Mouse (Mus musculus) myocyte (in vitro differentiated cells): Measurements from ENCODE around the gene Cdkn1b. TPM values are rescaled to one million over a fixed set of nuclear protein-coding genes. Genes with fewer than 3 reads are reported as not detected.

Source experiments
- H3K27me3 ChIP-seq: one replicate; pipeline ENCODE4 v1.6.1; 2011; ENCODE audit not compliant: control insufficient read depth, insufficient read depth, insufficient read length
- H3K36me3 ChIP-seq: one replicate; pipeline ENCODE4 v1.6.1; 2011; ENCODE audit not compliant: control insufficient read depth, insufficient read depth
- H3K4me2 ChIP-seq: one replicate; pipeline ENCODE4 v1.6.1; 2011; ENCODE audit warnings: low read depth, control low read depth
- H3K4me3 ChIP-seq: one replicate; pipeline ENCODE4 v1.5.1; 2011; ENCODE audit warnings: mild to moderate bottlenecking, control low read depth, moderate library complexity
- H3K79me2 ChIP-seq: one replicate; pipeline ENCODE4 v1.6.1; 2011; ENCODE audit not compliant: control insufficient read depth, insufficient read depth
- H3ac ChIP-seq: one replicate; pipeline ENCODE4 v1.6.1; 2011; ENCODE audit not compliant: control insufficient read depth, insufficient read length
- CEBPB ChIP-seq: IDR thresholded peaks from 2 replicates; pipeline ENCODE4 v1.6.1; 2011; ENCODE audit warnings: mild to moderate bottlenecking, moderate library complexity; ENCODE audit not compliant: poor library complexity, insufficient read depth, severe bottlenecking
- E2F4 ChIP-seq: IDR thresholded peaks from one replicate; pipeline ENCODE4 v1.6.1; 2011; ENCODE audit warnings: mild to moderate bottlenecking, control low read depth, moderate library complexity; ENCODE audit not compliant: insufficient read depth
- MAX ChIP-seq: IDR thresholded peaks from one replicate; pipeline ENCODE4 v1.6.1; 2011; ENCODE audit warnings: low read depth, mild to moderate bottlenecking, control low read depth
- MYOD1 ChIP-seq, 3 experiments: IDR thresholded peaks; one replicate each; pipeline ENCODE4 v1.6.1; 2011; ENCODE audit warnings: control low read depth in 2 of 3, low read depth in 2 of 3, mild to moderate bottlenecking in 2 of 3, moderate library complexity in 1 of 3; ENCODE audit not compliant: insufficient read length in 2 of 3, control insufficient read depth in 1 of 3
- MYOG ChIP-seq, 3 experiments: IDR thresholded peaks; one replicate each; pipeline ENCODE4 v1.6.1; 2011; ENCODE audit warnings: control low read depth in 2 of 3, low read depth in 2 of 3, mild to moderate bottlenecking in 2 of 3; ENCODE audit not compliant: insufficient read length in 2 of 3, control insufficient read depth in 1 of 3, insufficient read depth in 1 of 3
- POLR2A ChIP-seq: IDR thresholded peaks from one replicate; pipeline ENCODE4 v1.6.1; 2011; ENCODE audit warnings: low read depth, mild to moderate bottlenecking, control low read depth, moderate library complexity; ENCODE audit not compliant: insufficient read length
- POLR2AphosphoS2 ChIP-seq: IDR thresholded peaks from one replicate; pipeline ENCODE4 v1.6.1; 2011; ENCODE audit warnings: low read depth, control low read depth; ENCODE audit not compliant: insufficient read length
- REST ChIP-seq: IDR thresholded peaks from one replicate; pipeline ENCODE4 v1.6.1; 2011; ENCODE audit warnings: mild to moderate bottlenecking, control low read depth, moderate library complexity; ENCODE audit not compliant: insufficient read depth, insufficient read length
- SRF ChIP-seq: IDR thresholded peaks from one replicate; pipeline ENCODE4 v1.6.1; 2011; ENCODE audit warnings: low read depth; ENCODE audit not compliant: control insufficient read depth, insufficient read length
- TCF12 ChIP-seq: IDR thresholded peaks from one replicate; pipeline ENCODE4 v1.6.1; 2011; ENCODE audit warnings: mild to moderate bottlenecking, control low read depth; ENCODE audit not compliant: poor library complexity, insufficient read depth, severe bottlenecking
- TCF3 ChIP-seq: IDR thresholded peaks from one replicate; pipeline ENCODE4 v1.6.1; 2011; ENCODE audit warnings: low read depth, control low read depth; ENCODE audit not compliant: insufficient read length
- USF1 ChIP-seq: IDR thresholded peaks from one replicate; pipeline ENCODE4 v1.6.1; 2011; ENCODE audit warnings: low read depth, mild to moderate bottlenecking, control low read depth, moderate library complexity
- polyA plus RNA-seq: library from polyadenylated mRNA; unstranded; fragments of >200 nt; fragmentation: generic; extraction: Trizol; gene quantifications from one replicate; pipeline ENCODE4 v1.2.1, GENCODE M21; 2012; ENCODE audit warnings: missing spikeins

The Cdkn1b gene
- polyA plus RNA-seq, 1 experiment, result 27.7 TPM

DNA sequence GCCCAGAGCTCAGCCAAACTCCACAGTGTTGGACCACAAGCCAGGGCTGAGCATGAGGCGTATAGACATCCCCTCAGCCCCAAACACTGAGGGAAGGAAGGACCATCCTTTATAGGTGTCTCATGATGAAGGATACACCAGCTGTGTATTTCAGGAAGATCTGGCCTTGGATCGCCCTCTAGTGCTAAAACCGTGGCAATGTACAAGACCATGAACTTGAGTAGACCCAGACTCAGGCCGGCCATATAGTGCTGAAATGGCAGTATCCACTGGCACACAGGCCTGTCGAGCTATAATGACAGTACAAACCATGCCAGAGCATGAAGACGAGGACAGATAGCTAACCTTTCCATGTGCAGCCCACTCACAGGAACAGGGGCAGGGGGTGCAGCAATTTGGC is 43.4 kb upstream of the Cdkn1b start:
- Histone ChIP-seq H3K79me2 (no peaks in the 10 kb centered on the region), H3K27me3 (no peaks in the 10 kb centered on the region), H3K4me3 (no peak overlapping the region), H3K4me2 (no peak overlapping the region), H3K36me3 (no peaks in the 10 kb centered on the region), H3ac (no peak overlapping the region)
- TF ChIP-seq TCF3 (no peak), TCF12 (no peak), REST (no peak), SRF (no peak), MYOG (IDR thresholded peaks at IDR 0.05; ENCODE audit: control insufficient read depth in 1 of 3, insufficient read depth in 1 of 3, insufficient read length in 2 of 3, low read depth in 2 of 3) (no peak), POLR2A (no peak), MAX (no peak), USF1 (no peak), E2F4 (no peak), MYOD1 (IDR thresholded peaks at IDR 0.05; ENCODE audit: control insufficient read depth in 1 of 3, insufficient read length in 2 of 3, low read depth in 2 of 3) (no peak), CEBPB (no peak), POLR2AphosphoS2 (no peak)

DNA sequence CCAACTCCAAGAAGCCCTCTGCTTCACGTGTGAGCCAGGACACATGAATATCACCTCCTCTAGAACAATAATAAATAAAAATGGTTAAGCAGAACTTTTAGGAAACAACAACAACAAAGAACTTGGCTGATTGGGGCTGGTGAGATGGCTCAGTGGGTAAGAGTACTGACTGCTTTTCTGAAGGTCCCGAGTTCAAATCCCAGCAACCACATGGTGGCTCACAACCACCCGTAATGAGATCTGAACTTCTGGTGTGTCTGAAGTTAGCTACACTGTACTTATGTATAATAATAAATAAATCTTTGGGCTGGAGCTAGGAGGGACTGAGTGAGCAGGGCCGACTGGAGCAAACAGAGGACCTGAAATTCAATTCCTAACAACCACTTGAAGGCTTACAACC is 42.9 kb upstream of the Cdkn1b start:
- no peak overlapping the region for H3ac ChIP-seq
- no peak for TF ChIP-seq MAX
- no peak for TF ChIP-seq MYOD1 (IDR thresholded peaks at IDR 0.05; ENCODE audit: control insufficient read depth in 1 of 3, insufficient read length in 2 of 3, low read depth in 2 of 3)
- TF ChIP-seq SRF, result no peak
- no peak for TF ChIP-seq POLR2AphosphoS2
- TF ChIP-seq CEBPB, result no peak
- TF ChIP-seq REST, result no peak
- TF ChIP-seq POLR2A, result no peak
- no peak for TF ChIP-seq TCF3
- TF ChIP-seq E2F4, result no peak
- no peak for TF ChIP-seq MYOG (IDR thresholded peaks at IDR 0.05; ENCODE audit: control insufficient read depth in 1 of 3, insufficient read depth in 1 of 3, insufficient read length in 2 of 3, low read depth in 2 of 3)
- TF ChIP-seq TCF12, result no peak
- no peak for TF ChIP-seq USF1
- H3K27me3 ChIP-seq, result no peaks in the 10 kb centered on the region

DNA sequence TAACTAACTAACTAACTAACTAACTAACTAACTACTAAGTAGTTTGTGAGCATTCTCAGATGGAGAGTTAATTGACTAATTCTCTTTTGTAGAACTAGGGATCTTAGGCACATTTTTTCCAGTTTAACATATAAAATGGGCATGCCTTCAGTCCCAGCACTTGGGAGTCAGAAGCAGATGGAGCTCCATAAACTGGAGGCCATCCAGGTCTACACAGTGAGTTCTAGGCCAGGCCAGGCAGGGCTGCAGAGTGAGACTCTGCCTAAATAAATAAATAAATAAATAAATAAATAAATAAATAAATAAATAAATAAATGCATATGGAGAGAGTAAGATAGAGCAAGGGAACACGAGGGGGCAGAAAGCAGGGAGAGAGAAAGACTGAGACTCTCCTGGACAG is 42.3 kb upstream of the Cdkn1b start:
- Histone ChIP-seq H3K79me2 (no peaks in the 10 kb centered on the region), H3K4me2 (no peak overlapping the region), H3K36me3 (no peaks in the 10 kb centered on the region), H3K4me3 (no peak overlapping the region), H3K27me3 (no peaks in the 10 kb centered on the region), H3ac (no peak overlapping the region)
- no peak for TF ChIP-seq USF1
- TF ChIP-seq MAX, result no peak
- no peak for TF ChIP-seq TCF12
- no peak for TF ChIP-seq POLR2A
- TF ChIP-seq SRF, result no peak
- no peak for TF ChIP-seq CEBPB
- no peak for TF ChIP-seq TCF3
- no peak for TF ChIP-seq REST
- TF ChIP-seq MYOG (IDR thresholded peaks at IDR 0.05; ENCODE audit: control insufficient read depth in 1 of 3, insufficient read depth in 1 of 3, insufficient read length in 2 of 3, low read depth in 2 of 3), result no peak
- TF ChIP-seq E2F4, result no peak
- no peak for TF ChIP-seq MYOD1 (IDR thresholded peaks at IDR 0.05; ENCODE audit: control insufficient read depth in 1 of 3, insufficient read length in 2 of 3, low read depth in 2 of 3)
- no peak for TF ChIP-seq POLR2AphosphoS2

More for the DNA sequence above, 42.9 kb upstream of the Cdkn1b start:
- no peaks in the 10 kb centered on the region for H3K79me2 ChIP-seq
- H3K36me3 ChIP-seq, result no peaks in the 10 kb centered on the region
- no peak overlapping the region for H3K4me2 ChIP-seq
- no peak overlapping the region for H3K4me3 ChIP-seq

DNA sequence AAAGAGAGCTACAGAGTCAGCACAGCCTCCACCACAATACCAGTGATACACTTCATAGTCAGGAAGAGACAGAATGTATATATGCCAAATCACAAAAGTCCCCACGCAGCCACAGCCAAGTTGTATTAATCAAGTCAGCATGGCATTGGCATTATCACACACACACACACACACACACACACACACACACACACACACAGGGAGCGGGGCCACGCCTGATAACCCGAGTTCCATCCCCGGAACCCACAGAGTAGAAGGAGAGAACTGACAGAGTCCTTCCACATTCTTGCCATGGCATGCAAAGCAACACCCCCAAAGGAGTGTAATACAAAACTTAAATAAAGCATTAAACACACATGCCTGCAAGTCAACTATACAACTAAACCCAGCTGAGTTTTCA is 40.6 kb upstream of the Cdkn1b start:
- no peak overlapping the region for H3K4me3 ChIP-seq
- H3ac ChIP-seq, result no peak overlapping the region
- no peaks in the 10 kb centered on the region for H3K79me2 ChIP-seq

DNA sequence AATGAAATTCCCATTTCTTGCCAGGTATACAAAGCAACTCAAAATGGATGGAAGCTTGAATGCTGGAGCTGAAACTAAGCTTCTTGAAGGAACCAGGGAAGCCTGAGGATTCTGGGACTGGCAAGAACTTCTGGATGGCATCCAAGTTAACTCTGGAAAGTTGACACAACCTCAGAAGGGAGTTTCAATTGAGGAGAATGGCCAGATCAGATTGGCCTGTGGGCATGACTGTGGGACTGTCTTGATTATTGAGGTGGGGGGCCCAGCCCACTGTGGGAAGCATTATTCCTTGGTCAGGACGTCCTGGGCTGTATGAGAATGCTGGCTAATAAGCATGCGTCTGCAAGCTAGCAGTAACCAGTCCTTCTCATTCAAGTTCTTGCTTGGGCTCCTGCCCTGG is 40.2 kb upstream of the Cdkn1b start:
- Histone ChIP-seq H3K4me3 (no peak overlapping the region), H3K27me3 (no peaks in the 10 kb centered on the region), H3K36me3 (no peaks in the 10 kb centered on the region), H3K79me2 (no peaks in the 10 kb centered on the region), H3ac (no peak overlapping the region), H3K4me2 (no peak overlapping the region)
- TF ChIP-seq MYOD1 (IDR thresholded peaks at IDR 0.05; ENCODE audit: control insufficient read depth in 1 of 3, insufficient read length in 2 of 3, low read depth in 2 of 3) (no peak), TCF12 (no peak), POLR2A (no peak), USF1 (no peak), SRF (no peak), REST (no peak), MAX (no peak), POLR2AphosphoS2 (no peak), MYOG (IDR thresholded peaks at IDR 0.05; ENCODE audit: control insufficient read depth in 1 of 3, insufficient read depth in 1 of 3, insufficient read length in 2 of 3, low read depth in 2 of 3) (no peak), CEBPB (no peak), E2F4 (no peak), TCF3 (no peak)

More for the DNA sequence above, 40.6 kb upstream of the Cdkn1b start:
- no peaks in the 10 kb centered on the region for H3K27me3 ChIP-seq
- H3K36me3 ChIP-seq, result no peaks in the 10 kb centered on the region
- TF ChIP-seq SRF (no peak), TCF12 (no peak), REST (no peak), E2F4 (no peak), CEBPB (no peak)
- H3K4me2 ChIP-seq, result no peak overlapping the region
